Mouse (Mus musculus) frontal cortex, postnatal 14 days (tissue): Measurements from ENCODE around the gene Tma7.

Experiments used
- DNase-seq, 2 experiments: peaks; one replicate each; pipeline ENCODE4 v3.0.0; 2022; ENCODE audit warnings: low spot score in 2 of 2

Gene Tma7

DNA sequence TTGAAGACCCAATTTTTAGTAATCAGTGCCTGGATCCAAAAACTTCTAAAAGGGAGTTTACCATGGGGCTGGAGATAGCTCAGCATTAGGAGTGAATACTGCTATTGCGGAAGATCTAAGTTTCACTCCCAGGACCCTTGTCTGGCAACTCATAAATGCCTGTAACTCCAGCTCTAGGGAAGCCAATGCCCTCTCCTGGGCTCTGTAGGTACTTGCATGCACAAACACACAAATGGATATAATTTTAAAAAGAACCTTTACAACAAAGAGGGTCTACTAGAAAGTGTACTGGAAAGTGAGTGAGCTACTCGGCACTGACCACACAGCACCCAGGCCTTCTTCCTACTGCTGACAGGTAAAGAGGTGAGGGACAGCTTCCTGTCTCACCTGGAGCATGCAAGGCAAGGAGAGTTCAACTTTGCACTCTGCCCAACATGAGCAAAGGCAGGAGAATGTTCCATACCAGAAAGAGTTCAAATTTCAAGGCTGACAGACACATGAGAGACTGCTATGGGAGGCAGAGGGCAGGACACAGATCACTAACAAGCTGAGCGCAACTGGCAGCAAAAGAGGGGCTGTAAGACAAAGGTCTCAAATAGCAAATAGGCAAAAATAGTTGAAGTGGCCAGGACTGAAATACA is 14.2 kb downstream of the Tma7 start:
- no peak for DNase-seq

DNA sequence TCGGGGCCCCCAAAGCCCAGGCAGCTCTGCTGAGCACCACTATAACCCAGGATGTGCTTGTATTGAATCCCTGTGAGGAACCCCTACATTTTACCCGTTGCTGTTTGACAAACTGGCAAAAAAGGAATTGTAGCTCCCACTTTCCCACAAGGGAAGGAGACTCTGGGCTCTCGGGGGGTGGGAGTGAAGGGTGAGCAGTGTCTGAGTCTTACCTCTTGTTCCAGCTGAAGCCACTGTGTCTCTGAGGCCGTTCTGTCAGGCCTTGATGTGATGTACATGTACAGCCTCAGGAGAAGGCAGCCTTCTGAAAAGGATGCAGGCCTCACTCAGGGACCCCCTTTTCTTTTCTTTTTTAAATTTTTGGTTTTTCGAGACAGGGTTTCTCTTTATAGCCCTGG is 21.5 kb downstream of the Tma7 start:
- peak in 1 of 2 experiments; percentile 2 for DNase-seq

DNA sequence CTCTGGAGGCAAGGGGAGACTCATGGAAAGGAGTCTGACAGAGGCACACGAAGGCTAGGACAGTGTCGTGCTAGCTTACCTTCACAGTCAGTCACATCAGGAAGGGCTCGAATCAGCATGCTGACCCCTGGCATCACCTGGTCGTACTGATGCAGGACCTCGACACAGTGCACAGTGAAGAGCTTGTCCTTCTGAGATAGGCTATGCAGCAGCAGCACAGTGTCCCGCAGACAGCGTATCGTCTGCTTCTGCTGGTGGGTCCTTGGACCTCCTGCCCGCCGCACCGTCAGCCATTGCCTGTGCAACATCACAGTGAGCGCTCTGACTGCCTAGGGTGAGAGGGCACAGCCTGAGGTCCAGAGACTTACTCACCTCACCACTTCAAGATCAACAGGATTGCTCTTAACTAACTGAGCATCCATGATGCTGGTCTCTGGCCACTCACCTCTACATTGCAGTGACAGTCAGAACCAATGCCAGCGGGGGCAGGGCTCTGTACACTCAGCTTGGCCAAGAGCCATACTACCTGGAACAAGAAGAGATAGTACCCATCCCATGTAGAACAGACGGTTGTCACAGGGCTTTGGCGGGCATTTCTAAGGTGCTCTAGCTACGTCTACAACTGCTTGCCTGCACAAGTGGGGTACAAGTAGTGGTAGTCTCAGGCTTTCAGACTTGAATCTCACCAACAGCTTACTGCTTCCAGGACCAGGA is 22.0 kb downstream of the Tma7 start:
- peak in 1 of 2 experiments; percentile 13 for DNase-seq

DNA sequence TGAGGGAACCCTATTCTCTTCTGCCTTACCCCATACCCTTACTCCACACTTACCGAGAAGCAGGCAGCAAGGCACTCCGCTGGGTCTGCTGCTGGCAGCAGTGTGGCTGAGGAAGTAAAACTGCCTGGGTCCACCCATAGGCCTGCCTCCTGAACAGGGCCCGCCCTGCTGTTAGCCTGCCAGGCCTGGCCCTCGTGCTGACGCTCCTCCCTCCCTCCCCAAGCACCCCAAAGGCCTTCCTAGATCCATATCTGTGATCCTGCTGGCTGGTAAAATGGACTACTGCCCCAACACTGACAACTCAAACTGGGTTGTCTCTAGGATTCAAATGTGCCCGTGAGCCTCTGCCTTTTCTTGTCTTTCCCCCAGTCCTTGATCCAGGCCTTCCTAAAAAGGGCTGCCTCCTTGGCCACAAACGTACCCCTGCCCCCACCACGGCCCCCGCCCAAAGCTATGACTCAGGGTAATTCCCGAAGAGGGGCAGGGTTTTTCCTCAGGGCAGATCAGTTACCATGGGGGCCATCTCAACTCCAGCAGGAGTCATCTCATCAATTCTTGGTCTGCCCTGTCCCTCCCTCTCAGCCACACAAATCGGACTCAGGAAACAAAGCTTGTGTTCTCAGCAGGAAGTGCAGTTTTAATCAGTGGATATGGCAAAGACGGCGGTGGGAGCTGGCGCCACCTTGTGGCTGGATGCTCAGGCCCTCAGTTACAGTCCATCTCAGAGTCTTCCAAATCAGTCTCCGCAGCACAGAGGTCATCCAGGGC is 23.1 kb downstream of the Tma7 start, which contains the start of gene Trex1:
TSS of gene Trex1 (minus strand) at position 599 of the 768 bp plus-strand sequence.
- peak; percentile 79 to 84 for DNase-seq

DNA sequence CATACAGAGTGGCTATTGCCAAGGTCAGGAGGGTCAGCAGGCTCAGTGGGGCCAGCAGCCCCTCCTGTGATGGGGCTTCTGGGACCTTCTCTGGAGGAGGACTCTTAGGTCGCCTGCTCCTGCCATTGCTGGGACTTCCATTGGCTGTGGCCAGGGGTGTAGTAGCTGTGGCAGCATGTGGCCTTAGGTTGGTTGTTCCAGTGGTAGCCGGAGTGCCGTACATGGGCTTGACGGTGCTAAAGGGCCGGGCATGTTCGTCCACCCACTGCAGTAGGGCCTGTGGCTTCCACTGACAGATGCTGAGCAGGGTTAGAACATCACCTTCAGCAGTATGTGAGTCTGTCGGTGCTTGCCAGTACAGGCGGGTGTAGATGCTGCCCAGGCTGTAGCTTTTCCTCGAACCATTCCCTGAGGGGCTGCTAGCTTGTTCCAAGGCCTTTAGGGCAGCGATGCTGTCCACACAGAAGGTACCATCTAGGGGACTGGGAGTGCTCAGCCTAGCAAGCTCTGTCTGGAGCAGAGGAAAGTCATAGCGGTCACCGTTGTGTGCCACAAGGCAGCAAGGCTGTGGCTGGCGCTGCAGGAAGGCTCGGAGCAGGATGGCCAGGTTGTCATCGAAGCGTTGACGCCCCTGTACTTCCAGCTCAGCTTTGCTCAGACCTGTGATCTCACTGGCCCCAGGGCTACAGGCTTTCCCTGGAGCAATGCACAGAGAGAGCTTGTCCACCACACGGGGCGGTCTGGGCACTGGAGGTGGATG is 24.2 kb downstream of the Tma7 start:
- DNase-seq = no peak

DNA sequence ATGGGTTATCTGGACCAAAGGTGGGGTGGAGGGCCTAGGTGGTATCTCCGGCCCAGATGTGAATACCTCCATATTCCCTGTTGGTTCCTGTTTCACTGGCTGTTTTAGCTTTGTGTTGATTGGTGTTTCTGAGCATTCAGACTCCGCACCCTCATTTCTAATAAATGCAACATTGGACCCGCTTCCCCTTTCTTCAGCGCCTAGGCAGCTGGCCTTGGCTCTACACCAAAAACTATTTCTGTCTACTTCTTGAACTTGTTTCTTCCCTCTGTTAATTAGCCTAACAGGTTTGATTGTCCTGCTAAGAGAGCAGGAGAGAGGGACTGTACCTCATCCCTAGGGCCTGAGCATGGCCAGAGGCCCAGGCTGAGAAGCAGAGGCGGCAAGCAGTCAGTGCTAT is 24.8 kb downstream of the Tma7 start:
- DNase-seq = peak in 1 of 2 experiments; percentile 8

DNA sequence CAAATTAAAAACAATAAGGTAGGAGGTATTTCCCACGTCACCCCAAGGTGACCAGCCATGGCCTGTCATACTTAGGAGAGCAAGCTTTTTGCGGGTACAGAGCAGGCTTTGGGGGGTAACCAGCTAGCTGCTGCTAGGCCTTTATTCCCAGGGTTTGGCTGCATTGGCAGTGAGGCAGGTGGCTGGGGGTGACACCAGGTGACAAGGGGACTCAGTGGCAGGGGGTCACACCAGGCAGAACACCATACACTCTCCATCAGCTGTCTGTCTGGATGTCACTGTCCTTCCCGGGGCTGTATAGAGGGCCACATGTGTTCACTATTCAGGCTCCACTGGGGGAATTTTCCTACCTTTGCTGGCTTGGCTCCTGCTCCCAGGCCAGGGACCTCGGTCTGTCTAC is 25.5 kb downstream of the Tma7 start:
- DNase-seq = peak in 1 of 2 experiments; percentile 7

DNA sequence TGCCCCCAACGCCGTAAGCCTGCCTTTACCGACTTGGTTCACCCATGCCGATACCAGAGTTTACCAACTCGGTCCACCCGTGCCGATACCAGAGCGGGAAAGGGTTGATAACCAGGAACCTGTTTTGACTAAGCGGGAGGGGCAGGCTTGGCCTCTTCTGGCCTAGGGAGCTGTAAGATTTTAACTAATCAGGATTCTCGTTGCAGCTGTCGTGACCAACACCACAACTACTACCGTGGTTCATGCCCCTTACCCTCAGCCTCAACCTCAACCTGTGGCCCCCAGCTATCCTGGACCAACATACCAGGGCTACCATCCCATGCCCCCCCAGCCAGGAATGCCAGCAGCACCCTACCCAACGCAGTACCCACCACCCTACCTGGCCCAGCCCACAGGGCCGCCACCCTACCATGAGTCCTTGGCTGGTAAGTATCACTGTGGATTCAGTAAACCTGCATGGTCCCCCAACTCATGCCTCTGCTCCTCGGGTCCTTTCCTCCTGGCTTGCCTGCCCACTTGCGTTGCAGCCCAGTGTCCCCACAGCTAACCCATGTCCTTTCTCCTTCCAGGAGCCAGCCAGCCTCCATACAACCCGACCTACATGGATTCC is 26.2 kb downstream of the Tma7 start:
- no peak for DNase-seq

DNA sequence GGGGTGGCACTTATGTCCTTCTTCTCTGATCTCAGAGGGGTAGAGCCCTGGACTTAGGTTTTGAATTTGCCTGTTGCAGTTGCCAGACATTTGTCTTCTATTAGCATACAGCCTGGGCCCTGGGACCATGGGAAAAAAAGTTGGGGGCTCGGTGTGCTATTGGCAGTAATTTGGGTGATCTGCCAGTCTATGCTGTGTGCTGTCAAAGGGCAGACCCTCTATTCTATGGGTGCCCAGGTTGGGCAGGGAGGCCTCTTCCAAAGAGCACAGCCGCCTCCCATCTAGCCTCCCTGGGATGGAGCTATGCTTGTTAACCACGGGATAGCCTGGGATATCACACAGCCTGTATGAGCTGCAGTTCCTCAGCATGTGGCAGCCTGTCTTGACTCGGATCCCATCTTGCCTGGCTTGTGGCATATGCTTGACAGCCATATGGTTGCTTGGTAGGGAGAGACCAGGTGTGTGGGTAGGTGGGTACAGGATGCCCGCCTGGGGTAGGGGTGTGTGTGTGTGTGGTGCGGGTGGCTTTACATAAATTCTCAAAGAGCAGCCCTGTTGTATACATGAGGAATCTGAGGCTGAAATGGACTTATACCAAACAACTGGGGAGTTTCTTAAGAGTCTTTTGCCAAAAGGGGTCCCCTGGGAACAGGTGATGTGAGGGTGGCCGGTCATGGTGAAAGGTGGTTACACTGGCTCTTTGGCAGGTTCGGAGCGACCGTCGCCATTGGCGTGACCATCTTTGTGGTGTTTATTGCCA is 26.9 kb downstream of the Tma7 start:
- peak in 1 of 2 experiments; percentile 5 for DNase-seq

DNA sequence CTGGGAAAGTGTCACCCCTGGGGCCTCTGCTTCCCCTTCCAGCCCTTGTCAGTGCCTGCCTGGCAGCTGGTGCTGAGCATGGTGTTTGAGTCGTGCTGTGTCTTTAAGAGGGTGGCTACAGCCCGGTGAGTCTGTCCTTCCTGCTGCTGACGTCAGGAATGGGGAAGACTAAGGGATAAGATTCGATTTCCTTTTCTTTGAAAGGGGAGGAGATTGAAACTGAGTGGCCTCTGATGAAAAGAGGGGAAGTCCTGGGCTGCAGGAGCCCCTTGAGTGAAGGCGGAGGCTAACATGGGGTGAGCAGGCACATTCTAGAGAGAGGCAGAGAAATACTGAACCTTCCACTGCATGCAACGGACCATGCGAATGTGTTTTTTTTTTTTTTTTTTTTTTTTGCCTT is 27.7 kb downstream of the Tma7 start:
- peak; percentile 61 to 69 for DNase-seq

DNA sequence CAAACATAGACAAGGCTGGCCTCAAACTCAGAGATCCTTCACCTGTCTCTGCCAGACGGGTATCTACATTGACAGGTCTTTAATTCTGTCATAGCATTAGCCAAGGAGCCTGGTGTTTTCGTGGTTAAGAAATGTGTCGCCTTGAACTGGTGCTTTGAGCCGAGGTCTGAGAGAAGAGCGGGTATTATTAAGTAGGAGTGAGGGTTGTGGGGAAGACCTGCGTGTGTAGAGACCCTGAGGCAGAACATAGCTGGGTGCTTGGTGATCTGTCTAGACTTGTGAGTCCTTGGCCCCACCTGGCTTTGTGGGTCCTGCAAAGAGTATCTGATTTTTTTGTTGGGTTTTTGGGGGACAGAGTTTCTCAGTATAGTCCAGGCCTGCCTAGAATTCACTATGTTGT is 28.5 kb downstream of the Tma7 start:
- peak in 1 of 2 experiments; percentile 1 for DNase-seq

DNA sequence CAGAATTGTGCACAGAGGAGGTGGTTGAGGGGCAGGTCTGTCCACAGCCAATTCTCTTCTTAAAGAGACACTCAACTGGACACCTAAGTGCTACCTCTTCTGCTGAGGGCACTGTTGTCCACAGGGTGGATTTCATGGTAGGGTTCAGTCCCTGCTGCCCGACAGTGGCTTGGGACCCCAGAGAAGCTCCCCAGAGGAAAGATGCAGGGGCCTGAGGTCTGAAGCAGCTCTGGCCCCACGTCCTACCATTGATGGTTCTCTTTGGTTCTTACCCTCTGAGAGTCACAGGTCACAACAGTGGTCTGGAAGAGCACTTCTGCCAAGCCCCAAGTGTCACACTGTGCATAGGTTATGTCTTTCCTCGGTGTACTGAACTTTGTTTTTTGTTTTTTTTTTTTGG is 29.0 kb downstream of the Tma7 start:
- DNase-seq = peak in 1 of 2 experiments; percentile 2

DNA sequence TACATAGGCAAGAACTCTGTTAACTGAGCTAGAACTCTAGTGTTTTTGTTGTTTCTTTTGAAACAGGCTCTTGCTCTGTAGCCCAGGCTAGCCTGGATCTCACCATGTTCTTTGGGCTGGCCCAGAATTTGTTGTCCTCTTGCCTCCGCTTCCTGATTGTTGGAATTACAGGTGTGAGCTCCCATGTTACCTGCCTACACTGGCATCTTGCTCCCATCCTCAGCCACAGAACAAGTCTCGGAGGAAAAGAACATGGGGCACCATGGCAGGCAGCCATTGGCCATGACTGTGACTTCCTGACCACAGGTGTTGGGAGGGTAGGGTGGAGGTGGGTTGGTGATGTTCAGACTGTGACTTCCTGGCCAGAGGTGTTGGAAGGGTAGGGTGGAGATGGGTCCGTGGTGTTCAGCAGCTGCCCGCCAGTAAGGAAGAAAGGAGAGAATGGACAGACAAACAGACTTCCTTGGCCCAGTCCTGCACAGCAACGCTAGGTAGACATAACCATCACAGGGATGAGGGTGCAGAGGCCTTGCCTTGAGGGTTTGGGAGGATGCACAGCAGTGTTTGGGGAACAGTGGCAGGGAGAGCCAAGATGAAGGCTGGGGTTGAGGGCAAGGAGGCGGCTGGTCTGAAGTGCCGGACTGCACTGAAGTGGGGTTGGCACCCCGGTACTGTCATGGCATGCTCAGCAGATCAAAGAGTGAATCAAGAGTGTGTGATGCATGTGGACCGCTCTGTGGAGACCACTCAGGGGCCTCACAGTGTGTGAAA is 29.7 kb downstream of the Tma7 start:
- DNase-seq = peak in 1 of 2 experiments; percentile 2

DNA sequence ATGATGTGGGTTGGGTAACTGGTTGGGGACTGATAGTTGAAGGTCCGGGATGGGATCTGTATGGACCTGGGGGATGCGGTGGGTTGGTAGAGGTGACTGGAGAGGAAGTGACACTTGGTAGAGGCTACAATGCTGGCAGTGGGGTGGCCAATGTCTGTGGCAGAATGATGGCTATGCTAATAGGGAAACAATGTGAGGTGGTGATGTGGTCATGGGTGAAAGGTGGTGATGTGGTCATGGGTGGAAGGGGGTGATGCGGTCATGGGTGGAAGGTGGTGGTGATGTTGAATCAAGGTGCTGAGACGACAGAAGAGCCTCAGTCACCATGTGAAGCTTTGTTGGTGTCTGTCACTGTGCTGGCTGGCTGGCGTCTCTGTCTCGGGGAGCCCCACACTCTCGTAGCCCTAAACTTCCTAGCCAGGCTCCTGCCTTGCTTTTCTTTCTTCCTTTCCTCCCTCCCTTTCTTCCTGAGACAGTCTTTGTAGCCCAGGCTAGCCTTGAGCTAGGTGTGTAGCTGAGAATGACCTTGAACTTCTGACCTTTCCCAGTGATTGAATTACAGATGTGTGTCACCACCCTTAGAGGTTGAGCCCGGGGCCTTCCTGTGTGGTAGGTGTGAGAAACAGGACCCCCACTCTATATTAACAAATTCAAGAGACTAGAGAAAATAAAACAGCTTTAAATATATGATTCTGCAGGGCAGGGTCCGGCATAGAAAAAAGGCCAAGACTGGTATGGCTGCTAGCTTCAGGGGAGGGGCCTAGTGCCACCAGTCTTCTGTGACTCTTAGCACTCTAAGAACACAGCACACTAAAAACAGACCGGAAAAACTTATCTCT is 30.5 kb downstream of the Tma7 start:
- peak in 1 of 2 experiments; percentile 2 for DNase-seq

DNA sequence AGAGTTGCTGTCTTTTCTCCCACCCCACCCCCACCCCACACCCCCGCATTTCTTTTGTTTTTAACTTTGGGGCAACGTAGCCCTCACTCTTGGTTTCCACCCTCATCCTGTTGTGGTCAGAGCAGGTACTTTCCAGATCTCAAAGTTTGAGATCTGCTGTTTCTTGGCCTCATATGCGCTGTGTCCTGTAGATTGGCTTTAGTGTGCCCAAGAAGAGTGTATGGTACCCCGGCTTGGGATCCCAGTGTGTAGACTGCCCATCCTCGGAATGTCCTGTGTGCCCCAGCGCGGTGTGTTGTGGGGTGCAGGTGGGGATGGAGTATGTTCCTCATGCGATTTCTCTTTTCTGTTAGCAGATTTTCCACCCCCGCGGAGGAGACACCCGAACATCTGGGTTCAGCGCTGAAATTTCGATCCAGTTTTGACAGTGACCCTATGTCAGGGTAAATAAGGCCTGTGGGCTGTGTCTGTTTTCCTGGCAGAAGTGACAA is 31.3 kb downstream of the Tma7 start:
- DNase-seq = peak in 1 of 2 experiments; percentile 1

DNA sequence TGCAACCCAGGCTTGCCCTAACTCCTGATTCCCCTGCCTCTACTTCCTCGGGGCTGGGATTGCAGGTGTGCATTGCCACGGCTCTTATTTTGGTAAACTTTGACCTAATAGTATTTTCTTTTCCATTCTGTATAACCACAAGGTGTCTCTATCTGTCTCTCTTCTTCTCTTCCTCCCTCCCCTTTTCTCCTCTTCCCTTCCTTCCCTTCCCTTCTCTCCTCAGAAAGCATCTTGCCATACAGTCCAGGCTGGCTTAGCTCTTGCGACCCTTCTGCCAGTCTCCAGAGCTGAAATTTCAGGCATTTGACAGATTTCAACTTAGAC is 31.8 kb downstream of the Tma7 start:
- DNase-seq = peak in 1 of 2 experiments; percentile 1

DNA sequence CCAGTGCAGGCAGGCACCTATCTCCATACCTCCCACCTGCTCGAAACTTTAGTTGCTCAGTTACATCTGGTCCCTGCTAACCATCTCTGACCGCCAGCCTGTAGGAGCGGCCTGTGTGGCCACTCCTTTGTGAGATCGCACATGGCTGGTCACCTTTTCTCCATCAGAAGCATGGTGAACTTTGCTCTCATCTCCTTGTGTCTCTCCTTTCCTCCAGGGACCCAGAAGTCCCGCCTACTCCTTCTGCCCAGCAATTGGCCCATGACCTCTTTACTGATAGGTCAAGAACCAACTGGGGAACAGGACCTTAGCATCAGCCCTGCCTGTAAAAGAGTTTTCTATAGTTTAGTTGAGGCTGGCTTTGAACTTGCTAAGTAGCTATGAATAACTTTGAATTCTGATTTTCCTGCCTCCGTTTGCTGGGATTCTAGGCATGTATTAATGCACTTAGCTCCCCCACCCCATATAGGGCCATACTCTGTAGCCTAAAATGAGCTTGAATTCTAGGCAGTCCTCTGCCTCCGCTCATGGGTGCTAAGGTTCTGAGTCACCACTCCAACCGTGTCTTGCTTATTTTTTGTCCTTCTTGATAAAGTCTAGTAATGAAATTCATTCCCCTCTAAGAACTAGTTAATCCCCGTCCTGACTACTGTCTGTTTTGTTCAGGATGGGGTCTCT is 32.3 kb downstream of the Tma7 start:
- peak in 1 of 2 experiments; percentile 1 for DNase-seq

DNA sequence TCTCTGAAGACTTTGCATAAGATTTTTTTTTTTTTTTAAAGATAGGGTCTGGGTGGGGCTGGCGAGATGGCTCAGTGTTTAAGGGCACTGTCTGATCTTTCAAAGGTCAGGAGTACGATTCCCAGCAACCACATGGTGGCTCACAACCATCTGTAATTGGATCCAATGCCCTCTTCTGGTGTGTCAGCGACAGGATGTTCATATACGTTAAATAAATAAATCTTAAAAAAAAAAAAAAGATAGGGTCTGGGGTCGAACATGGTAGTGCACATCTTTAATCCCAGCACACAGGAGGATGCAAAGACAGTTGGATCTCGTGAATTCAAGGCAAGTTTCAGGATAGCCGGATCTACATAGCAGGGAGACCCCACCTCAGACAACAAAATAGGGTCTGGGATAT is 33.1 kb downstream of the Tma7 start:
- no peak for DNase-seq
